Mouse (Mus musculus) midbrain, postnatal 0 days (tissue): ENCODE results near the gene Ppcdc. TPM values are rescaled to one million over a fixed set of nuclear protein-coding genes. Genes with fewer than 3 reads are reported as not detected.
A peak's percentile ranks its signal among the peaks of the same experiment; 100 is the strongest.

Source experiments
- ATAC-seq: fragments of 200-750 bp; cut with Nextera tagmentation; 2 replicates; pipeline ENCODE4 v1.8.0; 2017; ENCODE audit warnings: moderate number of reproducible peaks, mild to moderate bottlenecking, moderate TSS enrichment, moderate library complexity; ENCODE audit not compliant: low FRiP score
- DNase-seq: peaks from one replicate; pipeline ENCODE4 v3.0.0-alpha.2; 2015; ENCODE audit warnings: low spot score
- H3K27ac ChIP-seq: fragments of 300-500 bp; sonication (generic); 2 replicates; pipeline ENCODE4 v1.5.1; 2014; ENCODE audit warnings: low read depth, mild to moderate bottlenecking, low read length, mixed read lengths
- H3K27me3 ChIP-seq: fragments of 300-500 bp; sonication (generic); 2 replicates; pipeline ENCODE4 v1.6.1; 2014; ENCODE audit warnings: low read length, control low read depth, mixed read lengths; ENCODE audit not compliant: insufficient read depth
- H3K36me3 ChIP-seq: fragments of 300-500 bp; sonication (generic); 2 replicates; pipeline ENCODE4 v1.6.1; 2014; ENCODE audit warnings: low read length, control low read depth, mixed read lengths; ENCODE audit not compliant: insufficient read depth
- H3K4me1 ChIP-seq: fragments of 300-500 bp; sonication (generic); 2 replicates; pipeline ENCODE4 v1.6.1; 2014; ENCODE audit warnings: mild to moderate bottlenecking, control low read depth, antibody characterized with exemption, low read length, mixed read lengths; ENCODE audit not compliant: insufficient read depth
- H3K4me2 ChIP-seq: fragments of 300-500 bp; sonication (generic); 2 replicates; pipeline ENCODE4 v1.6.1; 2014; ENCODE audit warnings: low read depth, mild to moderate bottlenecking, low read length, mixed read lengths; ENCODE audit not compliant: poor library complexity, severe bottlenecking
- H3K4me3 ChIP-seq: fragments of 300-500 bp; sonication (generic); 2 replicates; pipeline ENCODE4 v1.5.1; 2014; ENCODE audit warnings: low read depth, mild to moderate bottlenecking, low read length, moderate library complexity
- H3K9ac ChIP-seq: fragments of 300-500 bp; sonication (generic); replicated peaks from 2 replicates; pipeline ENCODE4 v1.6.1; 2014; ENCODE audit warnings: mild to moderate bottlenecking, low read length, moderate library complexity, mixed read lengths; ENCODE audit not compliant: poor library complexity, severe bottlenecking
- H3K9me3 ChIP-seq: fragments of 300-500 bp; sonication (generic); 2 replicates; pipeline ENCODE4 v1.6.1; 2016; ENCODE audit warnings: low read length, control low read depth
- CTCF ChIP-seq: IDR thresholded peaks from 2 replicates; pipeline ENCODE4 v1.5.1; 2016; ENCODE audit warnings: antibody characterized with exemption, mild to moderate bottlenecking
- WGBS: fragments of 180-500 bp; shearing (Covaris S2); extraction: QIAGEN DNeasy Blood & Tissue Kit; methylation state at CpG from one replicate; pipeline ENCODE4 v1.1.7; 2014; 5-methylcytosine and 5-hydroxymethylcytosine counted together
- polyA plus RNA-seq: library from polyadenylated mRNA; unstranded; fragments of >200 nt; fragmentation: Nextera tagmentation; extraction: Ambion mirVana; gene quantifications from 2 replicates; pipeline ENCODE4 v1.2.1, GENCODE M21; 2015
- total RNA-seq: library from RNA; depleted of rRNA; stranded (reverse); fragments of >200 nt; gene quantifications from 2 replicates; pipeline ENCODE4 v1.2.3, GENCODE M21; 2014; rRNA removed

Ppcdc gene
- 23.1 and 29.7 TPM in 2 replicates for total RNA-seq
- 15.0 and 17.6 TPM in 2 replicates for polyA plus RNA-seq

DNA sequence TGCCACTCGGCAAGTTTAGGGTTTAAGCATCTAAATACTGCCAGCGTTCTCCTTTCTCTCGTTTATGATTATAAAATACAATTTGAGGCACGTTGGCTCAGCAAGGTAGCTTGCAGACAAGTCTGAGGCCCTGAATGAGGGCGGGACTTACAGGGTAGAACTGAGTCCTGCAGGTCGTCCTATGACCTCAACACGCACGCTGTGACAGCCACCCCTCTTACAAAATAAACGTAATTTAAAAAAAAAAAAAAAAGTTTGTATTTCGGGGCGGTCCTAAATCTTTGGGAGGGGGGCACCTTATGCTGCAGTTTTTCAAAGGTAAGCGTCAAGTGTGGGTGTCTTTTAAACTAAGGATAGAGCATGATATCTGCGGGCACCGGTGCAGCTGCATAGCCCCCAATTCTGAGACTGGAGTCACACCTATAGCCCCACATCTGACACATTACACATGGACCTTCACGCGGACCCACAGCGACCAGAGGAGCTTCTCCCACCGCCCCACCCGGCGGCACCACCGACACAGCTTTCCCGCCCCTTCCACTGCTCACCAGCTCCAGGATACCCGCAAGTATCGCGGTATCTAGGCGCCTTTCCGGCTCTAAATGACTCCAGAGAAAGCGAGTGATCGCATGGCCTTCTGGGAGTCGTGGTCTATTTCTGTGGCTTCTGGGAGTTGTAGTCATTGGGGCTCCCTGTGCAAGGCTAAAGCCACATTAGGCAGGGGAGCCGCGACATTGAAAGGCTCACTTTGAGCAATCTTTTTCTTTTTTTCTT, at the start of gene Ppcdc:
Gene Ppcdc, minus strand, starts transcription at position 603 of the 774 bp plus-strand sequence.
- WGBS = 2% methylated on average over 32 of the region's 32 CpGs
- no peaks in the 10 kb centered on the region for H3K27me3 ChIP-seq
- peak within 1 kb of the TSS; percentile 68 for H3K4me2 ChIP-seq
- peaks cover 4% of the 10 kb centered on the region; the same call in 1 of the 2 replicates for H3K4me1 ChIP-seq
- peak within 1 kb of the TSS; percentile 77 for H3K27ac ChIP-seq
- TF ChIP-seq CTCF = no peak
- ATAC-seq (peak; percentile 94), DNase-seq (peak; percentile 98)
- H3K4me3 ChIP-seq = peak within 1 kb of the TSS; percentile 44
- no peaks in the 10 kb centered on the region for H3K9me3 ChIP-seq
- H3K36me3 ChIP-seq = peaks cover 16% of the 10 kb centered on the region
- peak within 1 kb of the TSS; percentile 64 for H3K9ac ChIP-seq

DNA sequence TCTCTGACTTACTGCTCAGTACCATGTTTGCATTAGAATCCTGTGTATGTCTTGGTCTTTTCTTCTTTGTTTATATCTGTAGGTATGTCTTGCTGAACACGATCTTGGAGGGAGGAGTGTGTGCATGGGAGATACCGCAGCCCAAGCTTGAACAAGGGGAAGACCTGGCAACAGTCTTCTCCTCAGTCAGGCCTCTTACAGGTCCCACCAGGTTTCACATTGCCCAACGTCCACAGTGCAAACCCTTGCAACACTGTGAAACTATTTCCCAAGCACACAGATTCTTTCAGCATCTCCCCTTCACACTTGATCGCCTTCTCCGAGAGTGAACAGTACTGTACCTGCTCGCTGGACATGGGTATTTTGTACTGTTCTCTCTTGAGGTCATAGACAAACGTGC, 47.9 kb upstream of the Ppcdc start:
- TF ChIP-seq CTCF = no peak
- Histone ChIP-seq H3K27ac (no peak overlapping the region), H3K4me1 (no peaks in the 10 kb centered on the region), H3K4me2 (no peak overlapping the region), H3K4me3 (no peak overlapping the region), H3K9ac (no peak overlapping the region), H3K36me3 (no peaks in the 10 kb centered on the region), H3K27me3 (no peaks in the 10 kb centered on the region), H3K9me3 (no peaks in the 10 kb centered on the region)
- 74% methylated on average over 7 of the region's 7 CpGs for WGBS
- DNase-seq (no peak), ATAC-seq (no peak)

DNA sequence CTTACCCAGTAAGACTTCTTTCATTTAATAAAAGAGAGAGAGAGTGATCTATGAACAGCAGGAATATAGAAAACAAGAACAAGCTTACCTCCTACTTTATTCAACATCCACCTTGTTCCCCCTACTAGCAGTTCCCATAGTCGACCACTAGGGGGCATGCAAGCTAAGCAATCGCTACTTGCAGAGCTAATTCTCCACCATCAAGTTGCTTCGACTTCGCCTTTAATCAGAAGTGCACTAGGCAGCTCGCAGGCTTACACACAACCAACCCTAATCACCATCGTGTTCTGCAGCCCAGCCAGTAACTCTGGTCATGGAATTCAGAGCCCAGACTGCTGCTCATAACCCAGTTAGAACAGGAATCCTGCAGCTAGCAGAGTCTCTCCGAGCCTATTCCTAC, 45.9 kb upstream of the Ppcdc start:
- 0 out of 2 replicates have a peak, but pooled peaks have one; percentile 27 for ATAC-seq
- Histone ChIP-seq H3K4me2 (no peak overlapping the region; the same call in 1 of the 2 replicates), H3K9me3 (no peaks in the 10 kb centered on the region), H3K27me3 (no peaks in the 10 kb centered on the region), H3K27ac (no peak overlapping the region; the same call in 1 of the 2 replicates), H3K4me3 (no peak overlapping the region), H3K9ac (no peak overlapping the region), H3K36me3 (no peaks in the 10 kb centered on the region), H3K4me1 (no peaks in the 10 kb centered on the region)
- WGBS = 14% methylated on average over 7 of the region's 7 CpGs
- TF ChIP-seq CTCF = peak; percentile 99
- peak; percentile 92 for DNase-seq

DNA sequence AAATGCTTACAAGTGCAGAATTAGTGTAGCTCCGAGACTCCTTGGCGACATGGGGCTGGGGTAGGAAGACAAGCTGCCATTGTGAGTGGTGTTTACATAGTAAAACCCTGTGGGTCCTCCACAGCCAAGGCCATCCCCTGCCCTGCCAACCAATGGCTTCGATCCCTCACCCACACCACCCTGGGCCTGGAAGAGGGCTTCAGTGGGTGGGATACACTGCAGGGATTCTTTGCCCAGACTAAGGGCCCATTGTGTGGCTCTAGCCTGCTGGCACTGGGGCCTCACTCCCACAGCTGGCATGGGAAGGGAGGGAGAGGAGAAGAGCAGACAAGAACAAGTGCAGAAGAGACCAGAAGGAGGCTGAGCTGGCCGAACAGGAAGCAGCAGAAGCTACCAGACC, 29.0 kb upstream of the Ppcdc start:
- peak overlapping the region; percentile 87; the same call in 1 of the 2 replicates for H3K4me2 ChIP-seq
- H3K9me3 ChIP-seq = no peaks in the 10 kb centered on the region
- no peak overlapping the region for H3K9ac ChIP-seq
- no peak overlapping the region for H3K4me3 ChIP-seq
- H3K36me3 ChIP-seq = peaks cover 5% of the 10 kb centered on the region; the same call in 1 of the 2 replicates
- H3K27me3 ChIP-seq = no peaks in the 10 kb centered on the region
- DNase-seq = peak; percentile 64
- WGBS = 44% methylated on average over 4 of the region's 4 CpGs
- H3K27ac ChIP-seq = peak overlapping the region; percentile 83; the same call in 1 of the 2 replicates
- peaks cover 13% of the 10 kb centered on the region for H3K4me1 ChIP-seq
- TF ChIP-seq CTCF = no peak
- peak; percentile 48 for ATAC-seq

DNA sequence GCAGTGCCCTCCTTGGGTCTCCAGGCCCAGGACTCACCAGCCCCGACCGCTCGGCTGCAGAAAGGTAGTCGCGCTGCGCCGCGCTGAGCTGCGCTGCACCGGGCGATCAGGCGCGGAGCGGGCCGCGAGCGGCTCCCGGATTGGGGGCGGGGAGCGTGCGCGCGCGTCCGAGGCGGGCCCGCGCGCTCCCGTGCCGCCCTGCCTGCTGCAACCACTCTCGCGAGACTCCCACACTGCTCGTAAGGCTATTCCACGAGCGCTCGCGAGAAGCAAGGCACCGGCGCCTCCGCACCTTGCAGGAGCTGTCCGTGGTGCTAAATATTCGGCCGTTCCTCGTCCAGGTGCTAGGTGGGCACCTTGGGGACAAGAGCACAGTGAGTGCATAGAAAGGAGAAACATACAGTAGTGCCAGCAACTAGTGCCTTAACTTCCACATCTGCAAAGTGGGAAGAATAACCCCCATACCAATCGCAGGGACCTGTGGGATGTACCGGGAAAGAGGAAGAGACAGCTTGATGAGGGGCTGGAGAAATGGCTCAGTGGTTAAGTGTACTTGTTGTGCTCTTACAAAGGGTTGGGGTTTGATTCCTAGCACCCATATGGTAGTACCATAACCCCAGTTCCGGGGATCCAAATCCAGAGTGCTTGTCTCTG, 28.1 kb upstream of the Ppcdc start, which contains the start of gene Scamp5:
Gene Scamp5, minus strand, starts transcription at position 165 of the 654 bp plus-strand sequence.
- no peaks in the 10 kb centered on the region for H3K27me3 ChIP-seq
- peaks cover 13% of the 10 kb centered on the region for H3K4me1 ChIP-seq
- TF ChIP-seq CTCF = no peak
- peaks cover 8% of the 10 kb centered on the region for H3K36me3 ChIP-seq
- ATAC-seq (peak; percentile 92), DNase-seq (peak; percentile 95)
- H3K4me3 ChIP-seq = peak within 1 kb of the TSS; percentile 87
- H3K4me2 ChIP-seq = peak within 1 kb of the TSS; percentile 87
- H3K9me3 ChIP-seq = no peaks in the 10 kb centered on the region
- H3K27ac ChIP-seq = peak within 1 kb of the TSS; percentile 83
- 2% methylated on average over 46 of the region's 48 CpGs for WGBS
- H3K9ac ChIP-seq = peak within 1 kb of the TSS; percentile 98
